Mouse (Mus musculus): ENCODE data around the gene Prdm1. TPM values are rescaled to one million over a fixed set of nuclear protein-coding genes. Genes with fewer than 3 reads are reported as not detected.

The Prdm1 gene
- polyA plus RNA-seq, 1 experiment from 2014 or later = 26.3 TPM

GRCm38 (mm10) chr10:44388706-44389233 is 139.5 kb downstream of the Prdm1 start:
- Histone ChIP-seq H3K4me2 (ENCODE audit: low read length) (no peak overlapping the region), H3K9ac (ENCODE audit: low read length) (no peak overlapping the region), H3K36me3 (ENCODE audit: control insufficient read depth, insufficient read depth, low read length) (no peaks in the 10 kb centered on the region), H3K4me3 (ENCODE audit: low read depth, low read length) (no peak overlapping the region), H3K27me3 (replicated peaks; ENCODE audit: control insufficient read depth, insufficient read depth, low read length) (no peaks in the 10 kb centered on the region), H3K27ac (ENCODE audit: low read depth) (no peak overlapping the region), H3K9me3 (ENCODE audit: control insufficient read depth, low read length) (no peaks in the 10 kb centered on the region), H3K4me1 (replicated peaks; ENCODE audit: control insufficient read depth, insufficient read depth, low read length) (no peaks in the 10 kb centered on the region)
- no peak for ATAC-seq (replicated peaks; ENCODE audit: low FRiP score, low TSS enrichment, low read depth)
- no peak for DNase-seq (ENCODE audit: low spot score)
- 56% methylated on average over 11 of the region's 11 CpGs for WGBS

Data from intestine, embryonic 14.5 days (tissue).